Mouse (Mus musculus) adrenal gland, adult 10 weeks (tissue): ENCODE results near the gene Sesn3. TPM values are rescaled to one million over a fixed set of nuclear protein-coding genes. Genes with fewer than 3 reads are reported as not detected.

ENCODE experiments used
- polyA plus RNA-seq: library from polyadenylated mRNA; stranded (reverse); fragments of 350-450 nt; fragmentation: Illumina TruSeq; extraction: RNeasy Lipid Tissue Mini Kit (QIAGEN cat#74804); gene quantifications from one replicate; pipeline ENCODE4 v1.2.3, GENCODE M21; 2014; ENCODE audit warnings: low read depth, low replicate concordance

The Sesn3 gene
- polyA plus RNA-seq, result 95.3 TPM

DNA sequence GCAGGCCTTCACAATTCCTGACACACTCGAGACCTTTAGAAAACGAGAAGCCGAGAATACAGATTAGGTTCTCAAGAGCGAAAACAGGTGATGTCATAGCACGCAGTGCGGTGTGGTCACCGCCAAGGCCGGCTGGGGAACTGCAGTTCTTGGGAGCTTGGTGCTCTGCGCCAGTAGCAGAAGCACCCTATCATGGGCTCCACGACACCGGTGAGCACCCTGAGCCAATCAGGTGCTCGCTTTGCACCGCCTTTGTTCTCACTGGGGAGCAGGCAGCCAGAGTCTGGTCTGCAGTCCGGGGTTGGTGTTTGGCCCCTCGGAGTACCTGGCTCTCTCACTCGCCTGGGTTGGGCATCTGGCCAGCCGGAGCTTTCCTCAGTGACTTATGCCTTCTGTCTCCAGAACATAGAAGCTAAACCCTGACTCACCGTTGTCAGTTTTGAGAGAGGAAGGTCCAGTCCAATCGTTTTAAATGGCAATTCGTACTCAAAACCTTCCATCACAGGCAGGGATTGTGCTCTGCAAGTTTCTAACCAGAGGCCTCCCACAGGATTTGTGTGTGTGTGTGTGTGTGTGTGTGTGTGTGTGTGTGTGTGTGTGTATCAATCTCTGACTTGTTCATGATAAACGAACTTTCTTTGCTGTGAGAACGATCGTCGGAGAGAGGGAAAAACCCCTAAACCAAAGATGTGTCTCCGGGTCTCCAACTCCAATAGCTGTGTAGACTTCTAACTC is at the start of gene Sesn3:
TSS of gene Sesn3 (plus strand) at position 82 of the 735 bp plus-strand sequence.

DNA sequence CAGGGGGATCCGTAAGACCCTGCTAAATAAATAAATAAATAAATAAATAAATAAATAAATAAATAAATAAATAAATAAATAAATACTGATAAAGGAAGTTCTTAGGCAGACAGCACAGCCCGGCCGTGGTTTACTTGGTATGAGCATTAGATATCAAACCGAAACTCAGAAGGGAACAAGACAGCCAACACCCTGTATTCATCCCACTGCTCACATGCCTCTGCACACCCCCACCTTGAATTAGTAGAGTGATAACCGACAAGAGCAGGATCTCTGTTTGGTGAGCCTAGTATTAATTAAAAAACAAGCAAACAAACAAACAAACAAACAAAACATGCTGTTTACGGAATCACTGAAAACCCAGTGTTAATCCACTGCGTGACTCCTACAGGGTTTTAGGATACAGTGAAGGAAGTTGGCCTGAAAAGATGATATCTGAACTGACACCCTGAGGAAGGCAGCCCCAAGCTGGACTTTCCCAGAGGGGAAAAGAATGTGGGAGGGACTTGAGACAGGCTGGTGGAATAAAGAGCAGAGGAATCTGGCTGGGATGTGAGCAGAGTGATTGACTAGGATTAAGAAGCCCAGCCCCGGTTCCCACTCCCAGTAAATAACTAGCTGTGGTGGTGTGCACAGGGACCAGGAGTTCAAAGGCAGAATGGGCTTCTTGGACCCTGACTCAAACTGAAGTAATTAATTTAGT is 106.6 kb downstream of the Sesn3 start, which contains the start of gene Endod1:
TSS of gene Endod1 (minus strand) at position 155 of the 703 bp plus-strand sequence.

Other genes with a start within 250 kb of the Sesn3 start
- gene Endod1, start 106.4 kb downstream of the Sesn3 start, polyA plus RNA-seq, result 19.0 TPM
- gene Kdm4d, start 225.4 kb downstream of the Sesn3 start, polyA plus RNA-seq, result not detected
- 320 TPM for gene Cwc15, start 225.6 kb downstream of the Sesn3 start, polyA plus RNA-seq